Mouse (Mus musculus): ENCODE data around the gene Ltbp2. TPM values are rescaled to one million over a fixed set of nuclear protein-coding genes. Genes with fewer than 3 reads are reported as not detected.

Ltbp2 gene
- polyA plus RNA-seq, 1 experiment from 2014 or later: 0.87 TPM

GRCm38 (mm10) chr12:84806010-84806409 is 70.3 kb downstream of the Ltbp2 start:
- no peak overlapping the region for H3K9ac ChIP-seq (ENCODE audit: low read depth, low read length)
- no peak for TF ChIP-seq CTCF (IDR thresholded peaks at IDR 0.05; ENCODE audit: low read depth)
- peaks cover 2% of the 10 kb centered on the region; the same call in 1 of the 2 replicates for H3K4me1 ChIP-seq (replicated peaks; ENCODE audit: control insufficient read depth, insufficient read depth, low read length)
- H3K4me3 ChIP-seq (ENCODE audit: low read depth, low read length): no peak overlapping the region
- H3K4me2 ChIP-seq (replicated peaks; ENCODE audit: low read depth): peak overlapping the region; percentile 32; the same call in 1 of the 2 replicates
- peak overlapping the region; percentile 62 for H3K27ac ChIP-seq (ENCODE audit: low read depth, low read length)
- H3K27me3 ChIP-seq (replicated peaks; ENCODE audit: control insufficient read depth, insufficient read depth, low read length): no peaks in the 10 kb centered on the region
- 32% methylated on average over 1 of the region's 1 CpGs for whole genome bisulfite sequencing
- peak; percentile 72 for ATAC-seq
- H3K36me3 ChIP-seq (ENCODE audit: control insufficient read depth, insufficient read depth): no peaks in the 10 kb centered on the region
- H3K9me3 ChIP-seq (ENCODE audit: control insufficient read depth): no peaks in the 10 kb centered on the region

- TF ChIP-seq CTCF (IDR thresholded peaks at IDR 0.05; ENCODE audit: low read depth): no peak
- H3K27ac ChIP-seq (ENCODE audit: low read depth, low read length): peak overlapping the region; percentile 62
These were observed 71.0 kb downstream of the Ltbp2 start for GRCm38 (mm10) chr12:84805228-84805842.

GRCm38 (mm10) chr12:84802625-84803024 is 73.7 kb downstream of the Ltbp2 start:
- ATAC-seq: no peak

More at GRCm38 (mm10) chr12:84805228-84805842, 71.0 kb downstream of the Ltbp2 start:
- H3K4me1 ChIP-seq (replicated peaks; ENCODE audit: control insufficient read depth, insufficient read depth, low read length): peaks cover 2% of the 10 kb centered on the region; the same call in 1 of the 2 replicates
- no peaks in the 10 kb centered on the region for H3K9me3 ChIP-seq (ENCODE audit: control insufficient read depth)
- H3K27me3 ChIP-seq (replicated peaks; ENCODE audit: control insufficient read depth, insufficient read depth, low read length): no peaks in the 10 kb centered on the region
- WGBS: 34% methylated on average over 9 of the region's 9 CpGs
- ATAC-seq: peak; percentile 91
- no peak overlapping the region for H3K9ac ChIP-seq (ENCODE audit: low read depth, low read length)
- no peaks in the 10 kb centered on the region for H3K36me3 ChIP-seq (ENCODE audit: control insufficient read depth, insufficient read depth)
- H3K4me2 ChIP-seq (replicated peaks; ENCODE audit: low read depth): 0 out of 2 replicates have a peak overlapping the region, but pooled peaks have one; percentile 2
- no peak overlapping the region for H3K4me3 ChIP-seq (ENCODE audit: low read depth, low read length)

DNA sequence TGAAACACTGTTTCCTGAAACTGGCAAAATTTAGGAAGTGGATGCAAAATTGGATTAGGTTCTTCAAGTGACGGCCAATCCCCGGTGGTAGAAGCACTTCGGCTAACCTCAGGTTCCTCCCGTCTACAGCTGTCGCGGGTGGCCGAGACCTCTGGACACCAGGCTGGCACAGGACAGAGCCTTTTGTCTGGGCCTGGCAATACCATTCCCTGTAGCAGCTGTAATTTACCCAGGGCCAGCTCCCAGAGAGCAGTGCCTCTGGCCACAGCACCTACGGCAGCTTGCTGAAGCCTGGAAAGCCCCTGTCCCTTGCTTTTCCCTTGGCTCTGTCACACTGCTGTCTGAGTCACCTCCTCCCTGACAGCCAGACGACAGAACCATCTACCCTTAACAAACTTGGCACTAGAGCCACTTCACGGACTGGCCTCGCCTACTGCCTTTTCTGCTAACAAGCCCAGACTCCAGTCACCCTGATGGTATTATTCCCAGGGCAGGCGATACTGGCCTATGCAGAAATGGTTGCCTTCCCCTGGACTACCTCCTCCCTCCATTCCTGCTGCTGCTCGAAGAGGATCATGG is 74.7 kb downstream of the Ltbp2 start:
- no peak overlapping the region for H3K4me3 ChIP-seq (ENCODE audit: low read depth, low read length)
- H3K9ac ChIP-seq (ENCODE audit: low read depth, low read length): no peak overlapping the region
- 83% methylated on average over 13 of the region's 13 CpGs for WGBS
- no peak overlapping the region for H3K4me2 ChIP-seq (replicated peaks; ENCODE audit: low read depth)
- no peak for ATAC-seq
- TF ChIP-seq CTCF (IDR thresholded peaks at IDR 0.05; ENCODE audit: low read depth): no peak
- no peaks in the 10 kb centered on the region for H3K36me3 ChIP-seq (ENCODE audit: control insufficient read depth, insufficient read depth)
- no peaks in the 10 kb centered on the region for H3K27me3 ChIP-seq (replicated peaks; ENCODE audit: control insufficient read depth, insufficient read depth, low read length)
- H3K4me1 ChIP-seq (replicated peaks; ENCODE audit: control insufficient read depth, insufficient read depth, low read length): peaks cover 2% of the 10 kb centered on the region; the same call in 1 of the 2 replicates
- no peaks in the 10 kb centered on the region for H3K9me3 ChIP-seq (ENCODE audit: control insufficient read depth)
- H3K27ac ChIP-seq (ENCODE audit: low read depth, low read length): no peak overlapping the region

More at GRCm38 (mm10) chr12:84802625-84803024, 73.7 kb downstream of the Ltbp2 start:
- Histone ChIP-seq H3K27ac (ENCODE audit: low read depth, low read length) (no peak overlapping the region), H3K36me3 (ENCODE audit: control insufficient read depth, insufficient read depth) (no peaks in the 10 kb centered on the region), H3K27me3 (replicated peaks; ENCODE audit: control insufficient read depth, insufficient read depth, low read length) (no peaks in the 10 kb centered on the region), H3K9ac (ENCODE audit: low read depth, low read length) (no peak overlapping the region), H3K4me2 (replicated peaks; ENCODE audit: low read depth) (no peak overlapping the region), H3K4me1 (replicated peaks; ENCODE audit: control insufficient read depth, insufficient read depth, low read length) (peaks cover 2% of the 10 kb centered on the region; the same call in 1 of the 2 replicates), H3K4me3 (ENCODE audit: low read depth, low read length) (no peak overlapping the region), H3K9me3 (ENCODE audit: control insufficient read depth) (no peaks in the 10 kb centered on the region)
- TF ChIP-seq CTCF (IDR thresholded peaks at IDR 0.05; ENCODE audit: low read depth): no peak
- 83% methylated on average over 3 of the region's 3 CpGs for WGBS

DNA sequence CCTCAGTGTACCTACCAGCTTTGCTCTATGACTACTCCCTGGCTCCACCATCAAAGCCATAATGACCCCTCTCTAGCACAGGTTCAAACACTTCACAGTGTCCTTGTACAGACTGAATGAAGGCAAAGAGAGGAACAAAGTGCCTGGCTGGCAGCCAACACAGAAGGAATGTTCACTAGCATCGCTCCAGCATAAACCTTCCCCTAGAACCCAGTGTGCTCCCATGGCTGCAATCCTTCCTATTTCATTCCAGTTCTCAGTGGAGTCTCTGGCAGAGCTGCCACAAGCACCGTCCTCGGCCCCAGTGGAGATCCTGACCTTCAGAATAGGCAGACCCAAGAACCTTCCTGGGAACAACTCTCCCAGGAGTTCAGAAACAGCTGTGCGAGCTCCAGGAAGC is 75.9 kb downstream of the Ltbp2 start:
- no peak for ATAC-seq
- H3K9ac ChIP-seq (ENCODE audit: low read depth, low read length): no peak overlapping the region
- no peaks in the 10 kb centered on the region for H3K27me3 ChIP-seq (replicated peaks; ENCODE audit: control insufficient read depth, insufficient read depth, low read length)
- H3K4me2 ChIP-seq (replicated peaks; ENCODE audit: low read depth): no peak overlapping the region
- TF ChIP-seq CTCF (IDR thresholded peaks at IDR 0.05; ENCODE audit: low read depth): no peak
- no peak overlapping the region for H3K4me3 ChIP-seq (ENCODE audit: low read depth, low read length)
- H3K27ac ChIP-seq (ENCODE audit: low read depth, low read length): no peak overlapping the region
- no peaks in the 10 kb centered on the region for H3K36me3 ChIP-seq (ENCODE audit: control insufficient read depth, insufficient read depth)
- no peaks in the 10 kb centered on the region for H3K9me3 ChIP-seq (ENCODE audit: control insufficient read depth)
- no peaks in the 10 kb centered on the region for H3K4me1 ChIP-seq (replicated peaks; ENCODE audit: control insufficient read depth, insufficient read depth, low read length)
- 60% methylated on average over 4 of the region's 4 CpGs for WGBS

DNA sequence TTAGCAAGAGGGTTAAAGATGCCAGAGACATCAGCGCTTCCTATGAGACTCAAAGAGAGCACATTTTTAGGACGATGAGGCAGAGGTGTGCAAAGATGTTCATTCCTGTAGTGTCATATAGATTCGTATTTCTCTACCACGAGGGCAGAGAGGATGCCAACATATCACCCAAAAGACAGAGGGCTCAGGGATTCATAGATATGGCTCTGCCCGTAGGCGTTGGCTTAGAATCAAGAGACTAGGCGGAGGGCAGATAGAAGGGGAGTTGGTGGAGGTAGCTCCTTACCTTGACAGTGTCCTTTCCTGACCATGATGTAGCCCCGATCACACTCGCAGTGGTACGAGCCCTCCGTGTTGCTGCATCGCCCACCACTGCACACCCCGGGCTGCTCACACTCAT is 77.2 kb downstream of the Ltbp2 start:
- no peak overlapping the region for H3K9ac ChIP-seq (ENCODE audit: low read depth, low read length)
- no peak overlapping the region for H3K27ac ChIP-seq (ENCODE audit: low read depth, low read length)
- no peaks in the 10 kb centered on the region for H3K27me3 ChIP-seq (replicated peaks; ENCODE audit: control insufficient read depth, insufficient read depth, low read length)
- no peak overlapping the region for H3K4me2 ChIP-seq (replicated peaks; ENCODE audit: low read depth)
- no peak overlapping the region for H3K4me3 ChIP-seq (ENCODE audit: low read depth, low read length)
- WGBS: 90% methylated on average over 13 of the region's 13 CpGs
- no peaks in the 10 kb centered on the region for H3K9me3 ChIP-seq (ENCODE audit: control insufficient read depth)
- no peaks in the 10 kb centered on the region for H3K36me3 ChIP-seq (ENCODE audit: control insufficient read depth, insufficient read depth)
- 0 out of 2 replicates have a peak, but pooled peaks cover 2% of the 10 kb centered on the region for H3K4me1 ChIP-seq (replicated peaks; ENCODE audit: control insufficient read depth, insufficient read depth, low read length)
- TF ChIP-seq CTCF (IDR thresholded peaks at IDR 0.05; ENCODE audit: low read depth): no peak
- no peak for ATAC-seq

All from intestine, postnatal 0 days (tissue).